Mouse (Mus musculus) embryonic facial prominence, embryonic 10.5 days (tissue): ENCODE results near the gene Gm49405. TPM values are rescaled to one million over a fixed set of nuclear protein-coding genes. Genes with fewer than 3 reads are reported as not detected.
"Not testable (repeated sequence)": the region's sequence is repeated elsewhere in the genome, so short reads cannot be mapped to it uniquely, and the experiment has no call there.

Experiments
- DNase-seq: peaks from one replicate; pipeline ENCODE4 v3.0.0-alpha.2; 2017; ENCODE audit warnings: low spot score
- H3K27ac ChIP-seq: fragments of 300-500 bp; sonication (generic); replicated peaks from 2 replicates; pipeline ENCODE4 v1.5.1; 2016; ENCODE audit warnings: mild to moderate bottlenecking
- H3K27me3 ChIP-seq: fragments of 300-500 bp; sonication (generic); replicated peaks from 2 replicates; pipeline ENCODE4 v1.6.1; 2016; ENCODE audit warnings: low read depth, mild to moderate bottlenecking; ENCODE audit not compliant: poor library complexity, severe bottlenecking
- H3K36me3 ChIP-seq: fragments of 300-500 bp; sonication (generic); replicated peaks from 2 replicates; pipeline ENCODE4 v1.6.1; 2016; ENCODE audit warnings: mild to moderate bottlenecking, moderate library complexity
- H3K4me1 ChIP-seq: fragments of 300-500 bp; sonication (generic); 2 replicates; pipeline ENCODE4 v1.6.1; 2016
- H3K4me3 ChIP-seq: fragments of 300-500 bp; sonication (generic); 2 replicates; pipeline ENCODE4 v1.5.1; 2016; ENCODE audit warnings: mild to moderate bottlenecking, moderate library complexity
- H3K9me3 ChIP-seq: fragments of 300-500 bp; sonication (generic); 2 replicates; pipeline ENCODE4 v1.6.1; 2016; ENCODE audit warnings: mild to moderate bottlenecking
- WGBS: fragments of 180-500 bp; shearing (Covaris S2); methylation state at CpG from one replicate; pipeline ENCODE4 v1.1.7; 2016; 5-methylcytosine and 5-hydroxymethylcytosine counted together
- polyA plus RNA-seq: library from polyadenylated mRNA; unstranded; fragments of >200 nt; fragmentation: Nextera tagmentation; extraction: Ambion mirVana; gene quantifications from 2 replicates; pipeline ENCODE4 v1.2.1, GENCODE M21; 2016

The Gm49405 gene
- polyA plus RNA-seq, 1 experiment from 2014 or later = 4.6 TPM

- Histone ChIP-seq H3K4me3 (no peak overlapping the region), H3K9me3 (no peaks in the 10 kb centered on the region), H3K36me3 (no peaks in the 10 kb centered on the region), H3K4me1 (peaks cover 23% of the 10 kb centered on the region), H3K27ac (no peak overlapping the region), H3K27me3 (no peaks in the 10 kb centered on the region)
- no peak for DNase-seq
- 71% methylated on average over 11 of the region's 11 CpGs for WGBS
Observed at GRCm38 (mm10) chr19:3966330-3967075, 33.9 kb upstream of the Gm49405 start.

- Histone ChIP-seq H3K27ac (no peak overlapping the region), H3K9me3 (no peaks in the 10 kb centered on the region), H3K36me3 (no peaks in the 10 kb centered on the region), H3K4me1 (peaks cover 28% of the 10 kb centered on the region), H3K4me3 (no peak overlapping the region), H3K27me3 (no peaks in the 10 kb centered on the region)
- DNase-seq = no peak
- 64% methylated on average over 3 of the region's 3 CpGs for WGBS
Observed at GRCm38 (mm10) chr19:3967258-3967657, 33.2 kb upstream of the Gm49405 start.

- H3K27ac ChIP-seq = no peak within 1 kb of the TSS; the same call in none of the 2 replicates
- peaks cover 34% of the 10 kb centered on the region for H3K4me1 ChIP-seq
- no peaks in the 10 kb centered on the region for H3K9me3 ChIP-seq
- WGBS = 29% methylated on average over 9 of the region's 9 CpGs
- no peaks in the 10 kb centered on the region for H3K27me3 ChIP-seq
- no peak within 1 kb of the TSS for H3K4me3 ChIP-seq
- peak; percentile 53 for DNase-seq
- no peaks in the 10 kb centered on the region for H3K36me3 ChIP-seq
Observed at GRCm38 (mm10) chr19:3972229-3972628, 28.2 kb upstream of the Gm49405 start, which contains the start of gene Aldh3b2. Gene Aldh3b2, plus strand, starts transcription at chr19:3972328.

- peaks cover 31% of the 10 kb centered on the region for H3K4me1 ChIP-seq
- not testable (repeated sequence) for H3K9me3 ChIP-seq, DNase-seq, H3K4me3 ChIP-seq, H3K27me3 ChIP-seq, H3K27ac ChIP-seq, H3K36me3 ChIP-seq
- WGBS = 88% methylated on average over 6 of the region's 6 CpGs
Observed at GRCm38 (mm10) chr19:3974608-3975007, 25.8 kb upstream of the Gm49405 start.

- H3K27ac ChIP-seq = no peak overlapping the region
- 92% methylated on average over 2 of the region's 2 CpGs for WGBS
- no peaks in the 10 kb centered on the region for H3K9me3 ChIP-seq
- peaks cover 26% of the 10 kb centered on the region for H3K4me1 ChIP-seq
- H3K27me3 ChIP-seq = no peaks in the 10 kb centered on the region; the same call in 1 of the 2 replicates
- H3K36me3 ChIP-seq = no peaks in the 10 kb centered on the region
- DNase-seq = no peak
- H3K4me3 ChIP-seq = no peak overlapping the region
Observed at GRCm38 (mm10) chr19:3975866-3976265, 24.6 kb upstream of the Gm49405 start.

- Histone ChIP-seq H3K27me3 (no peaks in the 10 kb centered on the region; the same call in 1 of the 2 replicates), H3K9me3 (no peaks in the 10 kb centered on the region), H3K4me3 (no peak overlapping the region), H3K36me3 (no peaks in the 10 kb centered on the region), H3K4me1 (peaks cover 45% of the 10 kb centered on the region), H3K27ac (peak overlapping the region; percentile 12; the same call in 1 of the 2 replicates)
- DNase-seq = peak; percentile 75
- 19% methylated on average over 4 of the region's 4 CpGs for WGBS
Observed at GRCm38 (mm10) chr19:3980309-3980708, 20.1 kb upstream of the Gm49405 start.

GRCm38 (mm10) chr19:3980917-3981316 lies 19.5 kb upstream of the Gm49405 start:
- no peaks in the 10 kb centered on the region for H3K9me3 ChIP-seq
- no peak for DNase-seq
- H3K27ac ChIP-seq = no peak overlapping the region
- 81% methylated on average over 9 of the region's 9 CpGs for WGBS
- H3K4me3 ChIP-seq = no peak overlapping the region
- H3K27me3 ChIP-seq = no peaks in the 10 kb centered on the region; the same call in 1 of the 2 replicates
- no peaks in the 10 kb centered on the region for H3K36me3 ChIP-seq
- H3K4me1 ChIP-seq = peaks cover 51% of the 10 kb centered on the region

GRCm38 (mm10) chr19:3983527-3984200 lies 16.8 kb upstream of the Gm49405 start:
- 0 out of 2 replicates have a peak overlapping the region, but pooled peaks have one; percentile 5 for H3K4me3 ChIP-seq

GRCm38 (mm10) chr19:3985261-3985681 lies 15.2 kb upstream of the Gm49405 start:
- Histone ChIP-seq H3K27ac (peak overlapping the region; percentile 74), H3K9me3 (peaks cover 6% of the 10 kb centered on the region; the same call in 1 of the 2 replicates), H3K4me1 (peaks cover 50% of the 10 kb centered on the region), H3K36me3 (no peaks in the 10 kb centered on the region), H3K27me3 (no peaks in the 10 kb centered on the region; the same call in 1 of the 2 replicates), H3K4me3 (no peak overlapping the region)
- peak; percentile 33 for DNase-seq
- 34% methylated on average over 8 of the region's 8 CpGs for WGBS

More at GRCm38 (mm10) chr19:3983527-3984200, 16.8 kb upstream of the Gm49405 start:
- Histone ChIP-seq H3K36me3 (no peaks in the 10 kb centered on the region), H3K4me1 (peaks cover 58% of the 10 kb centered on the region), H3K27me3 (no peaks in the 10 kb centered on the region; the same call in 1 of the 2 replicates), H3K9me3 (peaks cover 2% of the 10 kb centered on the region; the same call in 1 of the 2 replicates), H3K27ac (peak overlapping the region; percentile 74)
- 22% methylated on average over 9 of the region's 9 CpGs for WGBS
- peak; percentile 53 for DNase-seq

- peak; percentile 60 for DNase-seq
- peaks cover 53% of the 10 kb centered on the region for H3K4me1 ChIP-seq
- H3K27me3 ChIP-seq = no peaks in the 10 kb centered on the region
- peaks cover 6% of the 10 kb centered on the region; the same call in 1 of the 2 replicates for H3K9me3 ChIP-seq
- H3K27ac ChIP-seq = peak within 1 kb of the TSS; percentile 74
- 21% methylated on average over 8 of the region's 8 CpGs for WGBS
- H3K4me3 ChIP-seq = peak within 1 kb of the TSS; percentile 12; the same call in 1 of the 2 replicates
- no peaks in the 10 kb centered on the region for H3K36me3 ChIP-seq
Observed at GRCm38 (mm10) chr19:3986334-3986733, 14.1 kb upstream of the Gm49405 start, which contains the start of gene Acy3. Gene Acy3, plus strand, starts transcription at chr19:3986570.

GRCm38 (mm10) chr19:3988066-3988465 lies 12.4 kb upstream of the Gm49405 start:
- Histone ChIP-seq H3K4me1 (peaks cover 54% of the 10 kb centered on the region), H3K27ac (no peak overlapping the region), H3K27me3 (no peaks in the 10 kb centered on the region), H3K36me3 (no peaks in the 10 kb centered on the region), H3K4me3 (no peak overlapping the region), H3K9me3 (peaks cover 6% of the 10 kb centered on the region; the same call in 1 of the 2 replicates)
- DNase-seq = no peak
- WGBS = 88% methylated on average over 14 of the region's 14 CpGs

GRCm38 (mm10) chr19:3988750-3989149 lies 11.7 kb upstream of the Gm49405 start:
- Histone ChIP-seq H3K36me3 (no peaks in the 10 kb centered on the region), H3K27me3 (no peaks in the 10 kb centered on the region), H3K9me3 (peaks cover 6% of the 10 kb centered on the region; the same call in 1 of the 2 replicates), H3K4me3 (no peak overlapping the region), H3K27ac (no peak overlapping the region), H3K4me1 (peaks cover 47% of the 10 kb centered on the region)
- WGBS = 84% methylated on average over 4 of the region's 4 CpGs
- no peak for DNase-seq
